Mouse (Mus musculus): ENCODE measurements around the gene Gins2.

Gins2 gene

GRCm38 (mm10) chr8:120588908-120589771 lies at the start of gene Gins2:
Gins2 (minus strand) TSS chr8:120589304.
- peak; percentile 99 for DNase-seq (ENCODE audit: low read depth, low spot score)

- DNase-seq (ENCODE audit: low read depth, low spot score), result peak; percentile 34
Observed at GRCm38 (mm10) chr8:120634329-120634839, 45.3 kb upstream of the Gins2 start.

GRCm38 (mm10) chr8:120633665-120634271 lies 44.7 kb upstream of the Gins2 start:
- no peak for DNase-seq (ENCODE audit: low read depth, low spot score)

GRCm38 (mm10) chr8:120632969-120633664 lies 44.0 kb upstream of the Gins2 start:
- no peak for DNase-seq (ENCODE audit: low read depth, low spot score)

- DNase-seq (ENCODE audit: low read depth, low spot score), result no peak
Observed at GRCm38 (mm10) chr8:120631441-120632375, 42.6 kb upstream of the Gins2 start.

- DNase-seq (ENCODE audit: low read depth, low spot score), result no peak
Observed at GRCm38 (mm10) chr8:120630848-120631247, 41.7 kb upstream of the Gins2 start.

GRCm38 (mm10) chr8:120630031-120630430 lies 40.9 kb upstream of the Gins2 start:
- no peak for DNase-seq (ENCODE audit: low read depth, low spot score)

- no peak for DNase-seq (ENCODE audit: low read depth, low spot score)
Observed at GRCm38 (mm10) chr8:120627298-120627697, 38.2 kb upstream of the Gins2 start.

GRCm38 (mm10) chr8:120626461-120626860 lies 37.4 kb upstream of the Gins2 start:
- DNase-seq (ENCODE audit: low read depth, low spot score), result no peak

GRCm38 (mm10) chr8:120623608-120624007 lies 34.5 kb upstream of the Gins2 start:
- no peak for DNase-seq (ENCODE audit: low read depth, low spot score)

- DNase-seq (ENCODE audit: low read depth, low spot score), result no peak
Observed at GRCm38 (mm10) chr8:120622161-120622560, 33.1 kb upstream of the Gins2 start.

GRCm38 (mm10) chr8:120620441-120620840 lies 31.3 kb upstream of the Gins2 start:
- no peak for DNase-seq (ENCODE audit: low read depth, low spot score)

GRCm38 (mm10) chr8:120619235-120620180 lies 30.4 kb upstream of the Gins2 start:
- no peak for DNase-seq (ENCODE audit: low read depth, low spot score)

GRCm38 (mm10) chr8:120618110-120618509 lies 29.0 kb upstream of the Gins2 start:
- DNase-seq (ENCODE audit: low read depth, low spot score), result no peak

- no peak for DNase-seq (ENCODE audit: low read depth, low spot score)
Observed at GRCm38 (mm10) chr8:120616663-120617626, 27.8 kb upstream of the Gins2 start.

- no peak for DNase-seq (ENCODE audit: low read depth, low spot score)
Observed at GRCm38 (mm10) chr8:120614491-120614890, 25.4 kb upstream of the Gins2 start.

GRCm38 (mm10) chr8:120610824-120611223 lies 21.7 kb upstream of the Gins2 start:
- DNase-seq (ENCODE audit: low read depth, low spot score), result no peak

GRCm38 (mm10) chr8:120607885-120608284 lies 18.8 kb upstream of the Gins2 start:
- peak; percentile 50 for DNase-seq (ENCODE audit: low read depth, low spot score)

GRCm38 (mm10) chr8:120607460-120607859 lies 18.4 kb upstream of the Gins2 start:
- no peak for DNase-seq (ENCODE audit: low read depth, low spot score)

Measured in skeletal muscle tissue, adult 2 months (tissue).